Comparison of ENCODE assay signal across 18 mouse cellular contexts in genomic region chr5:36519751-36520150, GRCm38 (mm10). TPM values are rescaled to one million over a fixed set of nuclear protein-coding genes. Genes with fewer than 3 reads are reported as not detected.
DNase-seq lines count a peak whose midpoint lies in the region; ATAC-seq lines count a peak whose summit lies in the region.
"Had no signal": no experiment of that assay in that cellular context is flagged by ENCODE, and none has a peak within 500 bp of the region (broad histone marks: within the 10 kb centered on the region; RNA-seq: fewer than 3 reads in every experiment).

No protein-coding gene starts in this region.

- no peak overlapping the region for H3K4me3 ChIP-seq in hindbrain, embryonic 15.5 days
- H3K4me3 ChIP-seq in hindbrain, embryonic 14.5 days (replicated peaks; ENCODE audit: low read length) = no peak overlapping the region
- H3K4me3 ChIP-seq in midbrain, embryonic 14.5 days (replicated peaks; ENCODE audit: low read depth, low read length) = no peak overlapping the region
- no peak overlapping the region for H3K4me3 ChIP-seq in midbrain, embryonic 13.5 days (replicated peaks)
- H3K4me3 ChIP-seq: embryonic facial prominence, embryonic 12.5 days; forebrain, embryonic 15.5 days; heart, embryonic 10.5 days; heart, embryonic 15.5 days; hindbrain, embryonic 13.5 days had no signal

- H3K9me3 ChIP-seq in hindbrain, embryonic 15.5 days = no peaks in the 10 kb centered on the region
- H3K9me3 ChIP-seq in hindbrain, embryonic 14.5 days (ENCODE audit: control insufficient read depth, low read length) = no peaks in the 10 kb centered on the region
- H3K9me3 ChIP-seq in midbrain, embryonic 14.5 days (ENCODE audit: control insufficient read depth, low read length) = no peaks in the 10 kb centered on the region
- no peaks in the 10 kb centered on the region for H3K9me3 ChIP-seq in midbrain, embryonic 13.5 days
- H3K9me3 ChIP-seq: embryonic facial prominence, embryonic 12.5 days; forebrain, embryonic 15.5 days; heart, embryonic 10.5 days; heart, embryonic 15.5 days; hindbrain, embryonic 13.5 days had no signal

- peak; percentile 38; the same call in 1 of the 2 replicates for ATAC-seq in hindbrain, embryonic 15.5 days (ENCODE audit: low FRiP score, low read depth)
- no peak for ATAC-seq in hindbrain, embryonic 14.5 days (ENCODE audit: low FRiP score)
- no peak for ATAC-seq in midbrain, embryonic 14.5 days (ENCODE audit: low FRiP score, low TSS enrichment)
- ATAC-seq in midbrain, embryonic 13.5 days = no peak
- ATAC-seq: forebrain, embryonic 15.5 days had no signal

- peaks cover 63% of the 10 kb centered on the region for H3K36me3 ChIP-seq in hindbrain, embryonic 15.5 days
- peaks cover 95% of the 10 kb centered on the region for H3K36me3 ChIP-seq in hindbrain, embryonic 14.5 days (replicated peaks; ENCODE audit: control insufficient read depth, insufficient read depth)
- peaks cover 89% of the 10 kb centered on the region for H3K36me3 ChIP-seq in midbrain, embryonic 14.5 days (ENCODE audit: control insufficient read depth, insufficient read depth, low read length)
- peaks cover 92% of the 10 kb centered on the region for H3K36me3 ChIP-seq in midbrain, embryonic 13.5 days

- H3K4me2 ChIP-seq in hindbrain, embryonic 15.5 days = no peak overlapping the region
- H3K4me2 ChIP-seq in hindbrain, embryonic 14.5 days (replicated peaks) = no peak overlapping the region
- H3K4me2 ChIP-seq in midbrain, embryonic 14.5 days (ENCODE audit: low read length) = no peak overlapping the region
- H3K4me2 ChIP-seq in midbrain, embryonic 13.5 days (replicated peaks) = no peak overlapping the region
- H3K4me2 ChIP-seq: embryonic facial prominence, embryonic 12.5 days; forebrain, embryonic 15.5 days; heart, embryonic 15.5 days; hindbrain, embryonic 13.5 days had no signal

- no peak overlapping the region for H3K9ac ChIP-seq in hindbrain, embryonic 15.5 days
- no peak overlapping the region for H3K9ac ChIP-seq in hindbrain, embryonic 14.5 days
- no peak overlapping the region for H3K9ac ChIP-seq in midbrain, embryonic 14.5 days (replicated peaks; ENCODE audit: low read length)
- no peak overlapping the region for H3K9ac ChIP-seq in midbrain, embryonic 13.5 days (replicated peaks)
- H3K9ac ChIP-seq: embryonic facial prominence, embryonic 12.5 days; forebrain, embryonic 15.5 days; heart, embryonic 15.5 days; hindbrain, embryonic 13.5 days had no signal

- H3K27ac ChIP-seq in hindbrain, embryonic 15.5 days (replicated peaks) = no peak overlapping the region
- H3K27ac ChIP-seq in hindbrain, embryonic 14.5 days = no peak overlapping the region
- no peak overlapping the region for H3K27ac ChIP-seq in midbrain, embryonic 14.5 days (replicated peaks; ENCODE audit: low read depth, low read length)
- H3K27ac ChIP-seq in midbrain, embryonic 13.5 days = no peak overlapping the region
- H3K27ac ChIP-seq: embryonic facial prominence, embryonic 12.5 days; forebrain, embryonic 15.5 days; heart, embryonic 10.5 days; heart, embryonic 15.5 days had no signal

- no peak for DNase-seq in hindbrain, embryonic 14.5 days (ENCODE audit: low spot score)
- DNase-seq in midbrain, embryonic 14.5 days = peak; percentile 3
- peak; percentile 56 for DNase-seq in thymus, postnatal 14 days
- DNase-seq in cerebellum, postnatal 14 days = no peak
- DNase-seq in adrenal gland, postnatal 36 days = no peak
- DNase-seq: adrenal gland, postnatal 10 days; B cell, adult 2 months; cerebellum, adult 18-20 months; gastrocnemius, postnatal 10 days; heart, adult 18-20 months; heart, postnatal 14 days had no signal

- no peaks in the 10 kb centered on the region for H3K27me3 ChIP-seq in hindbrain, embryonic 15.5 days
- H3K27me3 ChIP-seq in hindbrain, embryonic 14.5 days (ENCODE audit: control insufficient read depth, insufficient read depth, low read length) = no peaks in the 10 kb centered on the region
- no peaks in the 10 kb centered on the region for H3K27me3 ChIP-seq in midbrain, embryonic 14.5 days (ENCODE audit: control insufficient read depth, insufficient read depth, low read length)
- no peaks in the 10 kb centered on the region for H3K27me3 ChIP-seq in midbrain, embryonic 13.5 days
- H3K27me3 ChIP-seq: embryonic facial prominence, embryonic 12.5 days; forebrain, embryonic 15.5 days; heart, embryonic 15.5 days; hindbrain, embryonic 13.5 days had no signal

- H3K4me1 ChIP-seq in hindbrain, embryonic 15.5 days (replicated peaks) = no peaks in the 10 kb centered on the region
- 0 out of 2 replicates have a peak, but pooled peaks cover 3% of the 10 kb centered on the region for H3K4me1 ChIP-seq in hindbrain, embryonic 14.5 days (replicated peaks; ENCODE audit: control insufficient read depth, insufficient read depth, low read length)
- no peaks in the 10 kb centered on the region for H3K4me1 ChIP-seq in midbrain, embryonic 14.5 days (ENCODE audit: control insufficient read depth, insufficient read depth, low read length)
- H3K4me1 ChIP-seq in midbrain, embryonic 13.5 days (replicated peaks) = no peaks in the 10 kb centered on the region
- H3K4me1 ChIP-seq: embryonic facial prominence, embryonic 12.5 days; forebrain, embryonic 15.5 days had no signal

- 67% methylated on average over 3 of the region's 3 CpGs for WGBS in hindbrain, embryonic 15.5 days
- 71% methylated on average over 3 of the region's 3 CpGs for WGBS in hindbrain, embryonic 14.5 days
- 81% methylated on average over 3 of the region's 3 CpGs for WGBS in midbrain, embryonic 14.5 days
- 87% methylated on average over 3 of the region's 3 CpGs for WGBS in midbrain, embryonic 13.5 days

RNA-seq across cellular contexts. Expression of gene Ccdc96, which starts 35.4 kb away (rescaled TPM):
- polyA plus RNA-seq in hindbrain, embryonic 15.5 days (2015; fragmentation: Nextera tagmentation; extraction: Ambion mirVana) = 3.3 and 3.5 TPM in 2 replicates
- 2.5 and 2.9 TPM in 2 replicates for polyA plus RNA-seq in hindbrain, embryonic 14.5 days (2014; fragmentation: Nextera tagmentation; extraction: Ambion mirVana)
- polyA plus RNA-seq in midbrain, embryonic 14.5 days (2014; fragmentation: Nextera tagmentation; extraction: Ambion mirVana) = 3.0 and 3.1 TPM in 2 replicates
- polyA plus RNA-seq in midbrain, embryonic 13.5 days (2015; fragmentation: Nextera tagmentation; extraction: Ambion mirVana) = 4.5 and 5.2 TPM in 2 replicates
- total RNA-seq in adrenal gland, postnatal 36 days (2021) = under 1 TPM; 0.33 to 0.46 TPM

RNA-seq across cellular contexts. Expression of gene Tada2b, which starts 35.7 kb away (rescaled TPM):
- polyA plus RNA-seq in hindbrain, embryonic 15.5 days (2015; fragmentation: Nextera tagmentation; extraction: Ambion mirVana) = 2.6 and 3.4 TPM in 2 replicates
- 5.2 and 5.6 TPM in 2 replicates for polyA plus RNA-seq in hindbrain, embryonic 14.5 days (2014; fragmentation: Nextera tagmentation; extraction: Ambion mirVana)
- polyA plus RNA-seq in midbrain, embryonic 14.5 days (2014; fragmentation: Nextera tagmentation; extraction: Ambion mirVana) = 7.0 and 7.1 TPM in 2 replicates
- polyA plus RNA-seq in midbrain, embryonic 13.5 days (2015; fragmentation: Nextera tagmentation; extraction: Ambion mirVana) = 2.9 and 3.0 TPM in 2 replicates
- total RNA-seq in adrenal gland, postnatal 36 days (2021) = 10 to 100 TPM; 33.7 to 40.7 TPM

RNA-seq across cellular contexts. Expression of gene Grpel1, which starts 55.0 kb away (rescaled TPM):
- 42.0 and 42.2 TPM in 2 replicates for polyA plus RNA-seq in hindbrain, embryonic 15.5 days (2015; fragmentation: Nextera tagmentation; extraction: Ambion mirVana)
- polyA plus RNA-seq in hindbrain, embryonic 14.5 days (2014; fragmentation: Nextera tagmentation; extraction: Ambion mirVana) = 46.0 and 47.4 TPM in 2 replicates
- 45.4 and 46.6 TPM in 2 replicates for polyA plus RNA-seq in midbrain, embryonic 14.5 days (2014; fragmentation: Nextera tagmentation; extraction: Ambion mirVana)
- polyA plus RNA-seq in midbrain, embryonic 13.5 days (2015; fragmentation: Nextera tagmentation; extraction: Ambion mirVana) = 45.3 and 47.3 TPM in 2 replicates
- total RNA-seq in adrenal gland, postnatal 36 days (2021) = 10 to 100 TPM; 76.8 to 79.5 TPM

Comparison
In these comparisons a context has a peak if more than half of its experiments do, and no peak if none do; other contexts are left out.
1. DNase-seq: peak in midbrain, embryonic 14.5 days (single experiment) and thymus, postnatal 14 days (single experiment); none in hindbrain, embryonic 14.5 days (single experiment), cerebellum, postnatal 14 days (0 of 2) and adrenal gland, postnatal 36 days (0 of 2).